21 mouse cellular contexts compared by ENCODE assay signal in the genomic region with DNA sequence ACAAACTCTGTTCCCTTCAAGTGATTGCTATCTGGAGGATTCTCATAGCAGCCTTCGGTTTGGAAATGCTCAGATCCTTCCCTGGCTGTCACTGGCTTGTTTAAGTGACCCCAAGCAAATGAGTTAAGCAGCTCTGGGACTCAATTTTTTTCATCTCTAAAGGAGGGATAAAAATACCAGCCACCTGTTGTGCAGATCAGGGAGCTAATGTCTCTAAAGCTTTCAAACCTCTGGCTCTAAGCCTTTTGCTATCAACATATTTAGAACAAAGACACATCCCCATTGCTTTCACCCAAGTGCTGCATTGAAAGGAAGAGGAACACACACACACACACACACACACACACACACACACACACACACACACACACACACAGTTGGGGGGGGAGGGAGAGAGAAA.
DNase-seq lines count a peak whose midpoint lies in the region; ATAC-seq lines count a peak whose summit lies in the region.
"Had no signal": no experiment of that assay in that cellular context is flagged by ENCODE, and none has a peak within 500 bp of the region (broad histone marks: within the 10 kb centered on the region; RNA-seq: fewer than 3 reads in every experiment).

No protein-coding gene starts in this region.

- peaks cover 5% of the 10 kb centered on the region; the same call in 1 of the 2 replicates for H3K4me1 ChIP-seq in forebrain, embryonic 13.5 days
- peaks cover 3% of the 10 kb centered on the region; the same call in 1 of the 2 replicates for H3K4me1 ChIP-seq in forebrain, embryonic 12.5 days
- peaks cover 7% of the 10 kb centered on the region for H3K4me1 ChIP-seq in midbrain, embryonic 16.5 days (ENCODE audit: control insufficient read depth, insufficient read depth, low read length)
- H3K4me1 ChIP-seq in midbrain, embryonic 13.5 days (replicated peaks): no peaks in the 10 kb centered on the region
- H3K4me1 ChIP-seq in forebrain, embryonic 16.5 days (replicated peaks; ENCODE audit: control insufficient read depth, insufficient read depth, low read length): 0 out of 2 replicates have a peak, but pooled peaks cover 3% of the 10 kb centered on the region
- H3K4me1 ChIP-seq: embryonic facial prominence, embryonic 13.5 days; heart, embryonic 13.5 days; hindbrain, embryonic 15.5 days had no signal

- peak; percentile 1 for DNase-seq in retina, postnatal 1 day
- DNase-seq: adrenal gland, adult 2 months; adrenal gland, postnatal 25 days; cerebellum, adult 11 months; cerebellum, adult 8-10 months; cerebellum, postnatal 14 days; gastrocnemius, adult 2 months; gastrocnemius, postnatal 25 days; heart, postnatal 36 days had no signal

- no peaks in the 10 kb centered on the region for H3K36me3 ChIP-seq in forebrain, embryonic 13.5 days (ENCODE audit: poor library complexity, severe bottlenecking)
- H3K36me3 ChIP-seq in forebrain, embryonic 12.5 days (replicated peaks): no peaks in the 10 kb centered on the region
- no peaks in the 10 kb centered on the region for H3K36me3 ChIP-seq in midbrain, embryonic 16.5 days (ENCODE audit: control insufficient read depth, insufficient read depth, low read length)
- no peaks in the 10 kb centered on the region for H3K36me3 ChIP-seq in midbrain, embryonic 13.5 days
- H3K36me3 ChIP-seq in forebrain, embryonic 16.5 days (ENCODE audit: control insufficient read depth, insufficient read depth): no peaks in the 10 kb centered on the region
- H3K36me3 ChIP-seq: embryonic facial prominence, embryonic 13.5 days; heart, embryonic 13.5 days; hindbrain, embryonic 15.5 days had no signal

- H3K27me3 ChIP-seq in forebrain, embryonic 13.5 days: no peaks in the 10 kb centered on the region
- H3K27me3 ChIP-seq in forebrain, embryonic 12.5 days: no peaks in the 10 kb centered on the region
- H3K27me3 ChIP-seq in midbrain, embryonic 16.5 days (ENCODE audit: control insufficient read depth, insufficient read depth, low read depth, low read length): no peaks in the 10 kb centered on the region
- no peaks in the 10 kb centered on the region for H3K27me3 ChIP-seq in midbrain, embryonic 13.5 days
- no peaks in the 10 kb centered on the region for H3K27me3 ChIP-seq in forebrain, embryonic 16.5 days (replicated peaks; ENCODE audit: control insufficient read depth, insufficient read depth, low read length)
- H3K27me3 ChIP-seq: CH12.LX; embryonic facial prominence, embryonic 13.5 days; heart, embryonic 13.5 days; hindbrain, embryonic 15.5 days; Patski had no signal

- H3K4me3 ChIP-seq in forebrain, embryonic 13.5 days: no peak overlapping the region
- no peak overlapping the region for H3K4me3 ChIP-seq in forebrain, embryonic 12.5 days (replicated peaks)
- no peak overlapping the region for H3K4me3 ChIP-seq in midbrain, embryonic 16.5 days (ENCODE audit: low read depth, low read length)
- H3K4me3 ChIP-seq in midbrain, embryonic 13.5 days (replicated peaks): no peak overlapping the region
- no peak overlapping the region for H3K4me3 ChIP-seq in forebrain, embryonic 16.5 days (replicated peaks; ENCODE audit: low read length)
- H3K4me3 ChIP-seq: embryonic facial prominence, embryonic 13.5 days; gastrocnemius, adult 2 months; heart, embryonic 13.5 days; hindbrain, embryonic 15.5 days had no signal

- no peak overlapping the region for H3K4me2 ChIP-seq in forebrain, embryonic 13.5 days
- H3K4me2 ChIP-seq in forebrain, embryonic 12.5 days: no peak overlapping the region
- H3K4me2 ChIP-seq in midbrain, embryonic 16.5 days (ENCODE audit: low read length): no peak overlapping the region
- H3K4me2 ChIP-seq in midbrain, embryonic 13.5 days (replicated peaks): no peak overlapping the region
- H3K4me2 ChIP-seq in forebrain, embryonic 16.5 days (ENCODE audit: low read length): no peak overlapping the region
- H3K4me2 ChIP-seq: embryonic facial prominence, embryonic 13.5 days; heart, embryonic 13.5 days; hindbrain, embryonic 15.5 days had no signal

- H3K9ac ChIP-seq in forebrain, embryonic 13.5 days: no peak overlapping the region
- H3K9ac ChIP-seq in forebrain, embryonic 12.5 days: no peak overlapping the region
- no peak overlapping the region for H3K9ac ChIP-seq in midbrain, embryonic 16.5 days (ENCODE audit: low read depth, low read length)
- no peak overlapping the region for H3K9ac ChIP-seq in midbrain, embryonic 13.5 days (replicated peaks)
- no peak overlapping the region for H3K9ac ChIP-seq in forebrain, embryonic 16.5 days (replicated peaks; ENCODE audit: low read depth, low read length)
- H3K9ac ChIP-seq: embryonic facial prominence, embryonic 13.5 days; heart, embryonic 13.5 days; hindbrain, embryonic 15.5 days had no signal

- H3K9me3 ChIP-seq in forebrain, embryonic 13.5 days (replicated peaks): no peaks in the 10 kb centered on the region
- no peaks in the 10 kb centered on the region for H3K9me3 ChIP-seq in forebrain, embryonic 12.5 days
- H3K9me3 ChIP-seq in midbrain, embryonic 16.5 days (replicated peaks; ENCODE audit: control insufficient read depth, low read length, poor library complexity, severe bottlenecking): no peaks in the 10 kb centered on the region
- no peaks in the 10 kb centered on the region for H3K9me3 ChIP-seq in midbrain, embryonic 13.5 days
- no peaks in the 10 kb centered on the region for H3K9me3 ChIP-seq in forebrain, embryonic 16.5 days (ENCODE audit: control insufficient read depth, low read length)
- H3K9me3 ChIP-seq: embryonic facial prominence, embryonic 13.5 days; heart, embryonic 13.5 days; hindbrain, embryonic 15.5 days had no signal

- peak; percentile 41 for ATAC-seq in forebrain, embryonic 13.5 days
- ATAC-seq in forebrain, embryonic 12.5 days (ENCODE audit: low FRiP score): no peak
- peak; percentile 45; the same call in 1 of the 2 replicates for ATAC-seq in midbrain, embryonic 16.5 days
- no peak for ATAC-seq in midbrain, embryonic 13.5 days
- 0 out of 2 replicates have a peak, but pooled peaks have one; percentile 20 for ATAC-seq in forebrain, embryonic 16.5 days
- ATAC-seq in granulocyte monocyte progenitor cell, adult 5-6 weeks (replicated peaks; ENCODE audit: poor library complexity, severe bottlenecking): no peak
- ATAC-seq: intestine, embryonic 16.5 days; Patski had no signal

- 24% methylated on average over 1 of the region's 1 CpGs for WGBS in forebrain, embryonic 13.5 days
- 21% methylated on average over 1 of the region's 1 CpGs for WGBS in forebrain, embryonic 12.5 days
- 11% methylated on average over 1 of the region's 1 CpGs for WGBS in midbrain, embryonic 16.5 days
- WGBS in midbrain, embryonic 13.5 days: 23% methylated on average over 1 of the region's 1 CpGs
- 9% methylated on average over 1 of the region's 1 CpGs for WGBS in forebrain, embryonic 16.5 days

- H3K27ac ChIP-seq in forebrain, embryonic 13.5 days: no peak overlapping the region
- H3K27ac ChIP-seq in forebrain, embryonic 12.5 days: no peak overlapping the region
- no peak overlapping the region for H3K27ac ChIP-seq in midbrain, embryonic 16.5 days (ENCODE audit: low read length)
- no peak overlapping the region for H3K27ac ChIP-seq in midbrain, embryonic 13.5 days
- no peak overlapping the region for H3K27ac ChIP-seq in forebrain, embryonic 16.5 days (ENCODE audit: low read length)
- H3K27ac ChIP-seq: embryonic facial prominence, embryonic 13.5 days; gastrocnemius, adult 2 months; heart, embryonic 13.5 days; hindbrain, embryonic 15.5 days had no signal

Comparison
In these comparisons a context has a peak if more than half of its experiments do, and no peak if none do; other contexts are left out.
1. ATAC-seq: peak in forebrain, embryonic 13.5 days (single experiment), midbrain, embryonic 16.5 days (single experiment) and forebrain, embryonic 16.5 days (single experiment); none in forebrain, embryonic 12.5 days (single experiment), midbrain, embryonic 13.5 days (single experiment) and granulocyte monocyte progenitor cell, adult 5-6 weeks (single experiment).